Mouse (Mus musculus): Measurements from ENCODE around the gene Golga4.

Golga4 gene

GRCm38 (mm10) chr9:118629763-118630379 lies 123.8 kb downstream of the Golga4 start:
- no peak for DNase-seq (ENCODE audit: low spot score)

Data from layer of hippocampus, adult 9-10 months (tissue).